Mouse (Mus musculus) midbrain, embryonic 14.5 days (tissue): ENCODE results near the gene Acaca. TPM values are rescaled to one million over a fixed set of nuclear protein-coding genes. Genes with fewer than 3 reads are reported as not detected.

Experiments
- ATAC-seq: fragments of 200-750 bp; cut with Nextera tagmentation; 2 replicates; pipeline ENCODE4 v1.8.0; 2017; ENCODE audit warnings: moderate number of reproducible peaks, moderate library complexity; ENCODE audit not compliant: low FRiP score, low TSS enrichment
- DNase-seq: peaks from one replicate; pipeline ENCODE4 v3.0.0-alpha.2; 2015
- H3K27ac ChIP-seq: fragments of 300-500 bp; sonication (generic); replicated peaks from 2 replicates; pipeline ENCODE4 v1.5.1; 2014; ENCODE audit warnings: mild to moderate bottlenecking, low read depth, low read length, moderate library complexity
- H3K27me3 ChIP-seq: fragments of 300-500 bp; sonication (generic); 2 replicates; pipeline ENCODE4 v1.6.1; 2014; ENCODE audit warnings: low read length, control low read depth, mixed read lengths; ENCODE audit not compliant: control insufficient read depth, insufficient read depth
- H3K36me3 ChIP-seq: fragments of 300-500 bp; sonication (generic); 2 replicates; pipeline ENCODE4 v1.6.1; 2014; ENCODE audit warnings: low read length, control low read depth; ENCODE audit not compliant: control insufficient read depth, insufficient read depth
- H3K4me1 ChIP-seq: fragments of 300-500 bp; sonication (generic); 2 replicates; pipeline ENCODE4 v1.6.1; 2014; ENCODE audit warnings: mild to moderate bottlenecking, antibody characterized with exemption, low read length, control low read depth; ENCODE audit not compliant: control insufficient read depth, insufficient read depth
- H3K4me2 ChIP-seq: fragments of 300-500 bp; sonication (generic); 2 replicates; pipeline ENCODE4 v1.6.1; 2014; ENCODE audit warnings: mild to moderate bottlenecking, low read length, moderate library complexity
- H3K4me3 ChIP-seq: fragments of 300-500 bp; sonication (generic); replicated peaks from 2 replicates; pipeline ENCODE4 v1.5.1; 2014; ENCODE audit warnings: low read depth, low read length
- H3K9ac ChIP-seq: fragments of 300-500 bp; sonication (generic); replicated peaks from 2 replicates; pipeline ENCODE4 v1.6.1; 2014; ENCODE audit warnings: mild to moderate bottlenecking, low read length, moderate library complexity
- H3K9me3 ChIP-seq: fragments of 300-500 bp; sonication (generic); 2 replicates; pipeline ENCODE4 v1.6.1; 2016; ENCODE audit warnings: low read length, control low read depth, mixed read lengths; ENCODE audit not compliant: control insufficient read depth
- WGBS: fragments of 180-500 bp; shearing (Covaris S2); extraction: QIAGEN DNeasy Blood & Tissue Kit; methylation state at CpG from one replicate; pipeline ENCODE4 v1.1.7; 2014; 5-methylcytosine and 5-hydroxymethylcytosine counted together
- polyA plus RNA-seq: library from polyadenylated mRNA; unstranded; fragments of >200 nt; fragmentation: Nextera tagmentation; extraction: Ambion mirVana; gene quantifications from 2 replicates; pipeline ENCODE4 v1.2.1, GENCODE M21; 2014

Gene Acaca
- polyA plus RNA-seq, 1 experiment from 2014 or later = 40.8 TPM

- DNase-seq (peak; percentile 57), ATAC-seq (no peak; the same call in 1 of the 2 replicates)
- Histone ChIP-seq H3K4me2 (peak overlapping the region; percentile 47), H3K36me3 (no peaks in the 10 kb centered on the region), H3K9ac (no peak overlapping the region), H3K4me1 (peaks cover 38% of the 10 kb centered on the region), H3K27me3 (no peaks in the 10 kb centered on the region), H3K4me3 (no peak overlapping the region), H3K9me3 (no peaks in the 10 kb centered on the region), H3K27ac (peak overlapping the region; percentile 85)
- 18% methylated on average over 16 of the region's 16 CpGs for WGBS
These were observed 219.7 kb downstream of the Acaca start for GRCm38 (mm10) chr11:84348843-84349825.

DNA sequence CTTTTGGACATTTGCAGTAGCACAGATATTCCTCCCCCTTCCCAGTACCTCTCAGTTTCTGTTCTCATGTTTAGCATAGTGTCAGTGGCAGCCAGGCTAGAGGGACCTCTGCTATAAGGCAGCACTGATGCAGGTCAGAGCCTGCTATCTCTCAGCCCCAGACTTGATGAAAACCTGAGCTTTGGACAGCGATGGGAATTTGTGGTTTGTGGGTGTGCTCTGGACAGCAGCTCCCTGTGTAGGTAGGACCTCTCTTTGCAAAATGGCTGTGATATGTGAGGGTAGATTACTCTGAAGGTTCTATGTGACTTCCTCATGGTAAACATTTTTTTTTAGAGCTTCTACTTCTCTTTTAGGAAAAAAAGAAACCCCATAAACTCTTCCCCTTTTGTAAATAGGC is 221.7 kb downstream of the Acaca start:
- no peak overlapping the region for H3K4me3 ChIP-seq
- no peaks in the 10 kb centered on the region for H3K27me3 ChIP-seq
- H3K9ac ChIP-seq = no peak overlapping the region
- no peaks in the 10 kb centered on the region for H3K36me3 ChIP-seq
- H3K4me2 ChIP-seq = no peak overlapping the region
- no peaks in the 10 kb centered on the region for H3K9me3 ChIP-seq
- DNase-seq = no peak
- H3K27ac ChIP-seq = 0 out of 2 replicates have a peak overlapping the region, but pooled peaks have one; percentile 85
- 97% methylated on average over 1 of the region's 1 CpGs for WGBS
- H3K4me1 ChIP-seq = peaks cover 41% of the 10 kb centered on the region
- ATAC-seq = no peak

- Histone ChIP-seq H3K4me3 (no peak overlapping the region), H3K4me2 (no peak overlapping the region), H3K4me1 (peaks cover 46% of the 10 kb centered on the region), H3K27me3 (no peaks in the 10 kb centered on the region), H3K9me3 (no peaks in the 10 kb centered on the region), H3K36me3 (no peaks in the 10 kb centered on the region), H3K9ac (no peak overlapping the region), H3K27ac (no peak overlapping the region)
- ATAC-seq (no peak), DNase-seq (no peak)
- WGBS = 55% methylated on average over 7 of the region's 7 CpGs
These were observed 223.7 kb downstream of the Acaca start for GRCm38 (mm10) chr11:84353058-84353726.

- WGBS = 72% methylated on average over 3 of the region's 3 CpGs
- Histone ChIP-seq H3K9ac (no peak overlapping the region), H3K4me1 (peaks cover 26% of the 10 kb centered on the region), H3K4me3 (no peak overlapping the region), H3K9me3 (no peaks in the 10 kb centered on the region), H3K27me3 (no peaks in the 10 kb centered on the region), H3K4me2 (no peak overlapping the region), H3K36me3 (no peaks in the 10 kb centered on the region), H3K27ac (no peak overlapping the region; the same call in 1 of the 2 replicates)
- ATAC-seq (no peak), DNase-seq (no peak)
These were observed 227.8 kb downstream of the Acaca start for GRCm38 (mm10) chr11:84357304-84357703.

DNA sequence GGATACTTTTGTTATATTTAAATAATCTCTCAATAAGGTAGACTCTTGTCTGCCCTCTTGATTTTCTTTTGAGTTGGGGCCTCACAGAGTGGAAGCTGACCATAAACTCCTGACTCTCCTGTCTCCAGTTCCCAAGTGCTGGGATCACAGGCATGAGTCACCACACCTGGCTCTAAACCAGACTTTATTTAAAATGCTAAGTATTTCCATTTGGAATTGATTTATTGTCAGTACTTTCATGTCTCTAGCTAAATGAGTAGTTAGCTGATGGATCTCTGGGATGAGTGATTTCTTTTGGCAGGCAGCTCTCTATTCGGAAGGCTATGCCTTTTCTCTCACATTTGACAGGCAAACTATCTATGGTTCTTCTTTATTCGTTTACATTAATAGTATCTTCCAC is 228.3 kb downstream of the Acaca start:
- H3K4me1 ChIP-seq = peaks cover 30% of the 10 kb centered on the region
- ATAC-seq = no peak
- peak overlapping the region; percentile 41; the same call in 1 of the 2 replicates for H3K27ac ChIP-seq
- H3K9me3 ChIP-seq = no peaks in the 10 kb centered on the region
- no peak overlapping the region for H3K4me2 ChIP-seq
- no peak overlapping the region for H3K9ac ChIP-seq
- H3K27me3 ChIP-seq = no peaks in the 10 kb centered on the region
- WGBS = 78% methylated on average over 2 of the region's 2 CpGs
- no peak overlapping the region for H3K4me3 ChIP-seq
- DNase-seq = no peak
- no peaks in the 10 kb centered on the region for H3K36me3 ChIP-seq

GRCm38 (mm10) chr11:84361551-84361950 is 232.1 kb downstream of the Acaca start:
- ATAC-seq (no peak), DNase-seq (no peak)
- H3K27ac ChIP-seq = 0 out of 2 replicates have a peak overlapping the region, but pooled peaks have one; percentile 45
- H3K4me2 ChIP-seq = no peak overlapping the region
- H3K9ac ChIP-seq = no peak overlapping the region
- WGBS = 86% methylated on average over 5 of the region's 5 CpGs
- no peaks in the 10 kb centered on the region for H3K9me3 ChIP-seq
- no peaks in the 10 kb centered on the region for H3K27me3 ChIP-seq
- peaks cover 31% of the 10 kb centered on the region for H3K4me1 ChIP-seq
- H3K36me3 ChIP-seq = peaks cover 9% of the 10 kb centered on the region; the same call in 1 of the 2 replicates
- no peak overlapping the region for H3K4me3 ChIP-seq

DNA sequence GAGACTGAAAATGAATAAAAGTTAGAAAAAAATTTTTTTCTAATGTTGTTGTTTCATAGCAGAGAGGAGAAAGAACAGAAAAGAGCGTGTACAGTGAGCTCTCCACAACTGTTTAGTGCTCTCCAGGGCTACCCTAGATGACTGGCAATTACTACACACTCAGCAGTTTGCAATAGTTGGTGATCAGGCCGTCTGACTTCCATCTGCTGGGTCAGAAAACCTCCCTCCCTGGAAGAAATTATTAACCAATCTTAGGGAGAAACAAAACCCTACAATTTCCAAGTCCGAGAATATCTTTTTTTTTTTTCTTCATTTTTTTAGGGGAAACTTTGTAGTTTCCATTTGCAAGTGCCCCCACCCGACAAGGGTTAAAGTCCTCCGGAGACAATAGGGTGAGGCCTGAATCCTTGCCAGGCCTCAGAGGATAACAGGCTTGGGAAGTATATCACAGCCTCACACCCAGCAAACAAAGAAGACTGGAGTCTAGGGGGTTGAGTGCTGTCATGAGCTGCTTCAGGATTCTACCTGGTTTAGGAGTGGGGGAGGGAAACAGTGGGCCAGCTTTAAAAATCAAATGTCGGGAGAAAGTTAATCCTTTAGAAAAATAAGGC is 233.3 kb downstream of the Acaca start:
- no peak overlapping the region for H3K27ac ChIP-seq
- no peaks in the 10 kb centered on the region for H3K27me3 ChIP-seq
- DNase-seq = no peak
- no peak for ATAC-seq
- H3K9ac ChIP-seq = no peak overlapping the region; the same call in 1 of the 2 replicates
- H3K4me1 ChIP-seq = peaks cover 26% of the 10 kb centered on the region
- H3K4me3 ChIP-seq = no peak overlapping the region
- no peaks in the 10 kb centered on the region for H3K9me3 ChIP-seq
- WGBS = 27% methylated on average over 6 of the region's 6 CpGs
- H3K36me3 ChIP-seq = peaks cover 9% of the 10 kb centered on the region; the same call in 1 of the 2 replicates
- H3K4me2 ChIP-seq = no peak overlapping the region

DNA sequence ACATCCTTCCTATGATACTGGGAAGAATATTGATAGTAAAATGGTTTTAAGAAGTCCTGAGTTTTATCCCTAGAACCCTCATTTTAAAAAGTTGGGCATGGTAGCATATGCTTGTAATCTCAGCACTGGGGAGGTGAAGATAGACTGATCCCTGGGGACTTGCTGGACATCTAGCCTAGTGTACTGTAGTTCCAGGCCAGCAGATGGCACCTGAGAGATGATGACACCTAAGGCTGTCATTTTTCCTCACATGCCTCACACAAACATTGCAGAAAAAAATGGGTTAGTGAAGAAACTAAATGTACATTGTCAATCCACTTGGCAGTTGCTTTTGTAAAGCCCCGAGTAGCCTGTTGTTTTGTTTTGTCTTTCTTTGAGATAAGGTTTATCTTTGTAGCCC is 235.8 kb downstream of the Acaca start:
- no peak overlapping the region for H3K9ac ChIP-seq
- H3K4me2 ChIP-seq = no peak overlapping the region
- DNase-seq = no peak
- WGBS = 90% methylated on average over 1 of the region's 1 CpGs
- no peak overlapping the region for H3K4me3 ChIP-seq
- H3K36me3 ChIP-seq = peaks cover 9% of the 10 kb centered on the region; the same call in 1 of the 2 replicates
- peaks cover 25% of the 10 kb centered on the region for H3K4me1 ChIP-seq
- no peak for ATAC-seq
- H3K27me3 ChIP-seq = no peaks in the 10 kb centered on the region
- no peak overlapping the region for H3K27ac ChIP-seq
- H3K9me3 ChIP-seq = no peaks in the 10 kb centered on the region
